Mouse (Mus musculus) liver, embryonic 14.5 days (tissue): ENCODE results near the gene Diaph2. TPM values are rescaled to one million over a fixed set of nuclear protein-coding genes. Genes with fewer than 3 reads are reported as not detected.

Experiments used
- ATAC-seq: fragments of 200-750 bp; cut with Nextera tagmentation; 2 replicates; pipeline ENCODE4 v1.8.0; 2017; ENCODE audit warnings: moderate number of reproducible peaks, mild to moderate bottlenecking, moderate library complexity; ENCODE audit not compliant: insufficient read depth
- DNase-seq, 3 experiments: peaks; one replicate each; pipeline ENCODE4 v3.0.0-alpha.2; 2012 to 2013; ENCODE audit warnings: low read depth in 3 of 3, low spot score in 3 of 3
- H3K27ac ChIP-seq: fragments of 300-500 bp; sonication (generic); 2 replicates; pipeline ENCODE4 v1.5.1; 2014; ENCODE audit warnings: moderate library complexity, mild to moderate bottlenecking, control low read depth, inconsistent platforms
- H3K27me3 ChIP-seq: fragments of 300-500 bp; sonication (generic); 2 replicates; pipeline ENCODE4 v1.6.1; 2014; ENCODE audit warnings: mild to moderate bottlenecking, low read length, moderate library complexity; ENCODE audit not compliant: control insufficient read depth, insufficient read depth
- H3K36me3 ChIP-seq: fragments of 300-500 bp; sonication (generic); replicated peaks from 2 replicates; pipeline ENCODE4 v1.6.1; 2014; ENCODE audit warnings: low read depth; ENCODE audit not compliant: control insufficient read depth, insufficient read depth
- H3K4me1 ChIP-seq, 2 experiments: fragments of 200-500 bp in 1 of 2; fragments of 300-500 bp in 1 of 2; sonication (generic) in 1 of 2; replicated peaks; 2 replicates each; pipeline ENCODE4 v1.6.1; 2012 to 2014; ENCODE audit warnings: antibody characterized with exemption in 1 of 2, inconsistent platforms in 1 of 2, low read length in 1 of 2; ENCODE audit not compliant: control insufficient read depth in 2 of 2, insufficient read depth in 2 of 2
- H3K4me2 ChIP-seq: fragments of 300-500 bp; sonication (generic); 2 replicates; pipeline ENCODE4 v1.6.1; 2014; ENCODE audit warnings: low read depth, mild to moderate bottlenecking, control low read depth, moderate library complexity
- H3K4me3 ChIP-seq, 2 experiments: fragments of 200-500 bp in 1 of 2; fragments of 300-500 bp in 1 of 2; sonication (generic) in 1 of 2; 2 replicates each; pipeline ENCODE4 v1.5.1; 2012 to 2014; ENCODE audit warnings: low read depth in 2 of 2, low read length in 2 of 2, mild to moderate bottlenecking in 2 of 2, control low read depth in 1 of 2, inconsistent platforms in 1 of 2, moderate library complexity in 1 of 2; ENCODE audit not compliant: insufficient read depth in 1 of 2
- H3K9ac ChIP-seq: fragments of 300-500 bp; sonication (generic); replicated peaks from 2 replicates; pipeline ENCODE4 v1.6.1; 2014; ENCODE audit warnings: mild to moderate bottlenecking, control low read depth, moderate library complexity
- H3K9me3 ChIP-seq: fragments of 300-500 bp; sonication (generic); 2 replicates; pipeline ENCODE4 v1.6.1; 2016; ENCODE audit warnings: low read length, mixed read lengths; ENCODE audit not compliant: control insufficient read depth
- CTCF ChIP-seq: IDR thresholded peaks from 2 replicates; pipeline ENCODE4 v1.5.1; 2016; ENCODE audit warnings: antibody characterized with exemption, low read depth, control low read depth
- EP300 ChIP-seq: IDR thresholded peaks from 2 replicates; pipeline ENCODE4 v1.6.1; 2016; ENCODE audit warnings: antibody characterized with exemption, low read depth
- WGBS: fragments of 180-500 bp; shearing (Covaris S2); extraction: QIAGEN DNeasy Blood & Tissue Kit; methylation state at CpG from one replicate; pipeline ENCODE4 v1.1.7; 2014; ENCODE audit not compliant: insufficient replicate concordance; 5-methylcytosine and 5-hydroxymethylcytosine counted together
- polyA plus RNA-seq, 2 experiments: library from polyadenylated mRNA; depleted of rRNA in 1 of 2; stranded (reverse) in 1 of 2; unstranded in 1 of 2; fragments of >200 nt; fragmentation: Nextera tagmentation in 1 of 2; extraction: Ambion mirVana in 1 of 2; gene quantifications; 2 replicates each; pipeline versions ENCODE4 v1.2.1 to v1.2.3; 2012 to 2014

Gene Diaph2
- polyA plus RNA-seq, 2 experiments, result 0.68 to 0.88 TPM

DNA sequence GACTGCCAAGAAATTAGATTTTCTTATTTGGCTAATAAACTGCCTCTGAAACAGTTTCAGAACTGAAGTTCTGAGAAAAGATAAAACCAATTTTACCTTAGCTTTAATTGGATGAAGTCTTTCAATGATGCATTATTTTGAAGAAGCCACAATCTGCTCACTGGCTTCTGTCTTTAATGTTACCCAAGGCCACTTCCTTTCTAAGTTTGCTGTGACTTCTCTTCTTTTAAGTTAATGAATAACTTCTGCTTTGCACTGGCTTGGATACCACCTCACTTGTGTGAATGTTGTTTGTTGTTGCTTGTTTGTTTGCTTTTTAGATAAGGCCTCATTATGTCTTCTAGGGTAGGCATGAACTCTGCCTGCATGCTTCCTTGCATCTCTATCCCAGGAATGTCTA, 10.3 kb upstream of the Diaph2 start:
- no peak for DNase-seq
- H3K36me3 ChIP-seq, result no peaks in the 10 kb centered on the region
- H3K4me2 ChIP-seq, result no peak overlapping the region
- no peak for ATAC-seq
- H3K9me3 ChIP-seq, result no peaks in the 10 kb centered on the region
- H3K4me1 ChIP-seq, result no peaks in the 10 kb centered on the region
- H3K27ac ChIP-seq, result no peak overlapping the region
- H3K4me3 ChIP-seq, result no peak overlapping the region
- no peaks in the 10 kb centered on the region for H3K27me3 ChIP-seq
- H3K9ac ChIP-seq, result no peak overlapping the region
- TF ChIP-seq CTCF (no peak), EP300 (no peak)

DNA sequence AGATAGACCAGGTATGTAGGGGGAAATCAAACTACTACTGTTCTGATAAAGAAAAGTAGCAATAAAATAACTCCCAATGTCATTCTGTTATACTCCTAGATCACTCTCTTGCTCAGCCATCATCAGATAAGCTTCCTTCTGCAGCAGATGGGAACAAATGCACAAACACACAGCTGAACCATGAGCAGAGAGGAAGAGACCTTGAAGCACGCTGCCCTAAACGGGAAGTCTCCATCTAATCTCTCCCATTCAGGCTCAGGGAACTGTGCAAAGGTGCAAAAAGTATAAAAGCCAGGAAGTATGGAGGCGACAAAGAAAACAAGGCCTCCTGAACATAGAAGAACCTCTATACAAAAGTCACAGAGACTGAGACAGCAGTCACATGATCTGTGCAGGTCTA, 6.6 kb upstream of the Diaph2 start:
- Histone ChIP-seq H3K4me2 (no peak overlapping the region), H3K36me3 (no peaks in the 10 kb centered on the region), H3K4me3 (no peak overlapping the region), H3K9ac (no peak overlapping the region), H3K4me1 (no peaks in the 10 kb centered on the region), H3K27ac (no peak overlapping the region), H3K9me3 (no peaks in the 10 kb centered on the region), H3K27me3 (no peaks in the 10 kb centered on the region)
- no peak for DNase-seq
- TF ChIP-seq CTCF, result no peak
- no peak for TF ChIP-seq EP300
- 33% methylated on average over 3 of the region's 3 CpGs for WGBS
- no peak for ATAC-seq

DNA sequence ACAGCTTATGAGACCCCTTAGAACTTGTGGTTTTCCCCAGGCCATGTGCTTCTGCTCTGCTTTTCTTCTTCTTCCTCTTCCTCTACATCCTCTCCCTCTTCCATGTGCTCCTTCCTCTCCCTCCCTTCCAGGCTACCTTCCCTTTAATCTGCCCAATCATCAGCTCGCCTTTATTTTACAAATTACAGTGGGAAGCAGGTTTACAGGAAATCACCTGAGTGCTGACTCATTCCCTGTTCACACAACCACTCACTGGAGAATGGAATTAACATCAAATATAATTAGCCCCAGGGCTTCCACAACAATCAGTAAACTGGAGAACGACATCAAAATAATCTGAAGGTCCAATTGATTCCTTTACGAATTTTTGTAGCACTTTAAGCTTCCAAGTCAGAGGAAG, 3.6 kb upstream of the Diaph2 start:
- Histone ChIP-seq H3K4me3 (no peak overlapping the region), H3K4me1 (0 out of 4 replicates have a peak, but pooled peaks cover 0 to 2% of the 10 kb centered on the region in 2 experiments), H3K9ac (no peak overlapping the region), H3K4me2 (no peak overlapping the region), H3K9me3 (no peaks in the 10 kb centered on the region), H3K27me3 (no peaks in the 10 kb centered on the region), H3K27ac (no peak overlapping the region), H3K36me3 (no peaks in the 10 kb centered on the region)
- WGBS, result 48% methylated on average over 3 of the region's 3 CpGs
- ATAC-seq (no peak), DNase-seq (no peak)
- no peak for TF ChIP-seq EP300
- no peak for TF ChIP-seq CTCF

DNA sequence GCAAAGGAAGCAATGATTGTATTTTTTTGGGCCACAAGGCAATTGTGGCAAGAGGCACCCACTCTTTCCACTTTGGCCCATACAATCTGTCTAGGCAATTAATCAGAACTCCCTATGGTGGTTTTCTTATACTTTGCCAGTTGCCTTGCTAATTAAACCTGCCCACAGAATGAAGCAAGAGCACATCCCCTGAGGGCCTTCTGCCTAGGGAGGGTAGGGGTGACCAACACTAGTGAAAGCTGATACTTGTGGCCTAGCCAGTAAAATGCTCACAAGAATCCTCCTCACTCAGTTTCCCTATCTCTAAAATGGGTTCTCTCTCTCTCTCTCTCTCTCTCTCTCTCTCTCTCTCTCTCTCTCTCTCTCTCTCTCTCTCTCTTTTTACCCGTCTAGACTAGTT, 440 bp upstream of the Diaph2 start:
- H3K27ac ChIP-seq, result no peak overlapping the region
- H3K4me3 ChIP-seq, result no peak overlapping the region
- H3K9me3 ChIP-seq, result no peaks in the 10 kb centered on the region
- 0% methylated on average over 1 of the region's 1 CpGs for WGBS
- no peaks in the 10 kb centered on the region for H3K36me3 ChIP-seq
- TF ChIP-seq EP300 (no peak), CTCF (no peak)
- peak overlapping the region; percentile 53 for H3K4me2 ChIP-seq
- H3K4me1 ChIP-seq, result 0 out of 4 replicates have a peak, but pooled peaks cover 0 to 2% of the 10 kb centered on the region in 2 experiments
- no peak for ATAC-seq
- H3K27me3 ChIP-seq, result no peaks in the 10 kb centered on the region
- no peak for DNase-seq
- H3K9ac ChIP-seq, result no peak overlapping the region

DNA sequence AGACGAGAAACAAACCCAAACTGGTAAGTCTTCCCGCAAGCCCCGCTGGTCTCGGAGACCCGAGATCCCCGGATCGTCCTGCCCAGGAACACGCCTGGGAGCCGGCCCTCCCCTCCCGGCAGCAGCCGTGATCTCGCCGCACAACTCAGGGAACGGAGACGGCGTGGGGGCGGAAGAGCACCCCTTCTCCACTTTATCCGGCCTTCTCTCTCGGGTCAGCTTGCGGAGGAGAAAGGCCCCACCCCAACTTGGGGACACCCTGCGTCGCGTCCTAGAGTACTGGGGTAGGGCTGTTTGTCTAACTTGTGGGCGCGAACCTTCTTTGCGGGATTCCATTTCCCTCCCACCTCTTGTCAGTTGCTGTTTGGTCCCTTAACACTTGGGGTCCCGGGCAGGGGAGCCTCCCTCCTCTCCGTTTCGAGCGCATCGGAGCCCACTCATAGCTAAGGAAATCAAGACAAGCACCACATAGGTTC, 590 bp downstream of the Diaph2 start:
- H3K27ac ChIP-seq, result no peak overlapping the region
- no peak for DNase-seq
- H3K27me3 ChIP-seq, result no peaks in the 10 kb centered on the region
- TF ChIP-seq CTCF (no peak), EP300 (no peak)
- no peaks in the 10 kb centered on the region for H3K9me3 ChIP-seq
- 0 out of 4 replicates have a peak, but pooled peaks cover 0 to 2% of the 10 kb centered on the region in 2 experiments for H3K4me1 ChIP-seq
- WGBS, result 18% methylated on average over 25 of the region's 31 CpGs
- no peaks in the 10 kb centered on the region for H3K36me3 ChIP-seq
- H3K4me3 ChIP-seq, result peak overlapping the region; percentile 50 to 64
- H3K9ac ChIP-seq, result 0 out of 2 replicates have a peak overlapping the region, but pooled peaks have one; percentile 13
- ATAC-seq, result peak; percentile 45; the same call in 1 of the 2 replicates
- peak overlapping the region; percentile 53 for H3K4me2 ChIP-seq
